Mouse (Mus musculus): ENCODE measurements at regions not wholly inside any gene's neighbourhood (a gene's known extent, or its start where the extent isn't known, plus 50 kb on each side); places are given as distances from the start of the nearest gene placed in this dataset.
"Not testable (repeated sequence)": the region's sequence is repeated elsewhere in the genome, so short reads cannot be mapped to it uniquely, and the experiment has no call there.

DNA sequence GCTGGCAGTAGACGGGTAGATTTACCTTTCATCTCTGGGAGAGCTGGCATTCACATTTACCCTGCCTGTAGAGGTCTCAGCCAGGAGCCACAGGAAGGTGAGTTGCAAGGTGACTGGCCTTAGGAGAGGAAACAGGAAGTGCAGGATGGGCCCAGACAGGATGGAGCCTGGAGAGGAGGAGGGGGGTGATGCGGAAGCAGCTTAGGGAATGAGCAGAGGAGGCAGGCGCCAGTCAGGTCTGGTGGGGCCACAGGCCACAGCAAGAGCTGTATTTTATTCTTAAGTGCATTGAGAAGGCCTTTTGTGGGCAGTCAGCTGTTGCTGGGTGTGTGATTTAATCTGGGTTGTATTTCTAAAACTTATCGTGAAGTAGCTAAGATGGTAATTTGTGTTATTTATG lies 108.2 kb upstream of the Nxpe4 start:
- no peak for DNase-seq

GRCm38 (mm10) chr9:48055246-48055645 lies 106.6 kb upstream of the Nxpe4 start:
- no peak for DNase-seq

GRCm38 (mm10) chr9:48058599-48058998 lies 103.2 kb upstream of the Nxpe4 start:
- DNase-seq, result no peak

GRCm38 (mm10) chr9:48059549-48060165 lies 102.2 kb upstream of the Nxpe4 start:
- DNase-seq, result no peak

DNA sequence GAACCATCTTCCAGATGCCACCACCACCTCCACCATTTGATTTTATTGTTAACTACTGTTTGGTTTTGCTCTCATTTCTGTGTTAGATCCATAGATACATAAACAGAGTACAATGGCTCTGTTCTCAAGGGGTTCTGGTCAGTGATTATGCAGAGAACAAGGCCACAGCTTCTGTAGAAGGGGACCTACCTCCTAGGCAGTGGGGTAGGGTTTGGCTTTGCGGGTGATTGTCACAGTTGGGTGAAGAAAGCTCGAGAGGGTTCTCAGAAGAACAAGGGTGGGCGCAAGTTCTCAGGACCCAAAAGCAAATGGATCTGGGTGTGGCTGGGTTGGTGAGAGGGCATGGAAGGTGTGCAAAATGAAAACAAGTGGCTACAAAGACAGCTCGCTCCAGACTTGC lies 100.8 kb upstream of the Nxpe4 start:
- DNase-seq, result no peak

GRCm38 (mm10) chr9:48066730-48067345 lies 95.0 kb upstream of the Nxpe4 start:
- no peak for DNase-seq

GRCm38 (mm10) chr9:48072592-48072991 lies 89.2 kb upstream of the Nxpe4 start:
- no peak for DNase-seq

GRCm38 (mm10) chr9:48073096-48073495 lies 88.7 kb upstream of the Nxpe4 start:
- no peak for DNase-seq

DNA sequence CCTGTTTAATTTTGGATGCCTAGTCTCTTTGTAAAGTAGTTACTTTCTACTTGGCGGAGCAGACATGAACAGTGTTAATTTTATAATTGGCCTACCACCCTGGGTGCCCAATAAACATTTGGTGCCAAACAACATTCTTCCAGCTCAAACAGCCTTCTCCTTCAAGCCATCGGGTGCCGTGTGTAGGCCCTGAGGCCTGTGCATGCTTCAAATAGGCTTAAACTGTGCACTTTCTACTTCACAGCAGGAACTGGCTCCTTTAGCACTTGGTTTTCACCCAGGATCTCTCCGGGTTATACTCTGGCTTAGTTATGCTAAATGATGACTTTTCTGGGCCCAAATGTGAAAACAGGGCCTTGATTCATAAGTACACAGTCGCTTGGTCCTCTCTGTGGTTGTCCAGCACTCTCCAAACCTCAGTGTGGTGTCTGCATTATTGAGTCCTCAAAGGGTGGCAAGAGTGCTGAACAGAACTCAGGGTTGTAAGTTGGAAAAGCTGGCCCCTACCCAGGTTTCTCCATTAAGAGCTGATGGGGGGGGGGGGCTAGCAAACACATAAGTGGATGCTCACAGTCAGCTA lies 86.1 kb upstream of the Nxpe4 start:
- DNase-seq, result no peak

- no peak for DNase-seq
Measured at GRCm38 (mm10) chr9:48082461-48082860, 79.4 kb upstream of the Nxpe4 start.

DNA sequence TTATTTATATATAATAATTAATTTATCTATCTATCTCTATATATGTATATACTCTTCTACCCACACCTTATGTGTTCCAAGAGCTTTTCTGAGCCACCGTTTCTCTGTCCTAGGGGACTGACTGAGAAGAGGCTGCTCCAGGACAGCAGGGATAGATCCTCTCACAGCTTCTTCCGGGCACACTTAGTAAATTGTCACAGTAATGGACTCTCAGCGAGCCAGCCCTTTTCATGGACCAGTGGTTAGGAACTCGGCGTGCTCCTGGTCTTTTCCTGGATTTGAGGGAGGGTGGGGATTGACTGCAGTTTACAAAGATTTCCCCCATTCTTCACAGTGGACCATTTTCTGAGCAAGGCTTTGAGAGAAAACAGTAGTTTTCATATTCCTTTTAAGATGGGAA lies 77.6 kb upstream of the Nxpe4 start:
- DNase-seq, result not testable (repeated sequence)

DNA sequence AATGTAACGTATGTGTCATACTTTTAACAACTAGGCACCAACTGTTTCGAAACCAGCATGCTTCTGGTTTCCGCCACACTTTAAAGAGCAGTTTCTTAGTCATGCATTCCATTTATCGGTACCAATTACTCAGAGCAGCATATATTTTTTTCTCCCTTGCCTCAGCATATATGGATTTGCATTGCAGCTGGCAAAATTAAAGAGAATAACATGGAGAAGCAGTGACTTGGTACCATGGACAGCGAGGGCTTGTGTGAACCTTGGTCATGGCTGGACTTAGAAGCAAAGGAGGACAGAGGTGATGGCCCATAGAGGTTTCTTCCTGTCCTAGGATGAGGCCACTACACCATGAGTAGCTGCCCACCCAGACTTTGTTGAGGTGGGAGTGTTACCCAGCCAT lies 72.2 kb upstream of the Nxpe4 start:
- no peak for DNase-seq

GRCm38 (mm10) chr9:48094756-48095155 lies 67.1 kb upstream of the Nxpe4 start:
- DNase-seq, result no peak

DNA sequence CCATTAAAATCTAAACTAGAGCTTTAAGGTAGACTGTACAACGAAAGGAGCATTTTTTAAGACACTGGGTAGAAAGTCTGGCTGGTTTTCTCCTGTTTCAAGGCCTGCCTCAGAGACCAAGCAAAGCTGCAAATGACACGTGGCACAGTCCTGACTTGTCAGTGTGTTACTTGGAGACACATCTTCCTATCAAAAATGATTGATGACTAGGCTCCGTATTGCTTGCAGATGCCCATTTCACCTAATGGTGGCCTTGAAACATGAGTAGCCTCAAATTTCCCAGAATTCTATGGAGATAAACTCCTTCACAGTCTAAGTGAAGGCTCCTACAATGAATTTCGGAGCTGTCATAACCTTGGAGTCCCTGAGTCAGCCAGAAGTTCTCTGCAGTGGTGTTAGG lies 62.0 kb upstream of the Nxpe4 start:
- no peak for DNase-seq

GRCm38 (mm10) chr9:48106441-48107167 lies 55.2 kb upstream of the Nxpe4 start:
- peak in 1 of 2 experiments; percentile 33 for DNase-seq

- DNase-seq, result no peak
Measured at GRCm38 (mm10) chr9:48108994-48109619, 52.7 kb upstream of the Nxpe4 start.

GRCm38 (mm10) chr9:48111316-48111890 lies 50.4 kb upstream of the Nxpe4 start:
- no peak for DNase-seq
